Mouse (Mus musculus) myocyte (in vitro differentiated cells): ENCODE measurements at regions not wholly inside any gene's neighbourhood (a gene's known extent, or its start where the extent isn't known, plus 50 kb on each side); places are given as distances from the start of the nearest gene placed in this dataset.

Source experiments
- E2F4 ChIP-seq: IDR thresholded peaks from one replicate; pipeline ENCODE4 v1.6.1; 2011; ENCODE audit warnings: mild to moderate bottlenecking, control low read depth, moderate library complexity; ENCODE audit not compliant: insufficient read depth
- MAX ChIP-seq: IDR thresholded peaks from one replicate; pipeline ENCODE4 v1.6.1; 2011; ENCODE audit warnings: low read depth, mild to moderate bottlenecking, control low read depth
- MYOG ChIP-seq, 3 experiments: IDR thresholded peaks; one replicate each; pipeline ENCODE4 v1.6.1; 2011; ENCODE audit warnings: control low read depth in 2 of 3, low read depth in 2 of 3, mild to moderate bottlenecking in 2 of 3; ENCODE audit not compliant: insufficient read length in 2 of 3, control insufficient read depth in 1 of 3, insufficient read depth in 1 of 3
- POLR2A ChIP-seq: IDR thresholded peaks from one replicate; pipeline ENCODE4 v1.6.1; 2011; ENCODE audit warnings: low read depth, mild to moderate bottlenecking, control low read depth, moderate library complexity; ENCODE audit not compliant: insufficient read length

- no peak for TF ChIP-seq POLR2A
- TF ChIP-seq MAX = no peak
- TF ChIP-seq E2F4 = no peak
- no peak for TF ChIP-seq MYOG (IDR thresholded peaks at IDR 0.05; ENCODE audit: control insufficient read depth in 1 of 3, insufficient read depth in 1 of 3, insufficient read length in 2 of 3, low read depth in 2 of 3)
Observed at GRCm38 (mm10) chr4:140396548-140396947, 150.0 kb upstream of the Igsf21 start.
